Mouse (Mus musculus) kidney, postnatal 36 days (tissue): ENCODE results near the gene Tpst2.
A peak's percentile ranks its signal among the peaks of the same experiment; 100 is the strongest.
"Not testable (repeated sequence)": the region's sequence is repeated elsewhere in the genome, so short reads cannot be mapped to it uniquely, and the experiment has no call there.

Experiments used
- DNase-seq, 2 experiments: peaks; one replicate each; pipeline ENCODE4 v3.0.0; 2021 to 2022; ENCODE audit warnings: mixed read lengths in 2 of 2

Tpst2 gene

DNA sequence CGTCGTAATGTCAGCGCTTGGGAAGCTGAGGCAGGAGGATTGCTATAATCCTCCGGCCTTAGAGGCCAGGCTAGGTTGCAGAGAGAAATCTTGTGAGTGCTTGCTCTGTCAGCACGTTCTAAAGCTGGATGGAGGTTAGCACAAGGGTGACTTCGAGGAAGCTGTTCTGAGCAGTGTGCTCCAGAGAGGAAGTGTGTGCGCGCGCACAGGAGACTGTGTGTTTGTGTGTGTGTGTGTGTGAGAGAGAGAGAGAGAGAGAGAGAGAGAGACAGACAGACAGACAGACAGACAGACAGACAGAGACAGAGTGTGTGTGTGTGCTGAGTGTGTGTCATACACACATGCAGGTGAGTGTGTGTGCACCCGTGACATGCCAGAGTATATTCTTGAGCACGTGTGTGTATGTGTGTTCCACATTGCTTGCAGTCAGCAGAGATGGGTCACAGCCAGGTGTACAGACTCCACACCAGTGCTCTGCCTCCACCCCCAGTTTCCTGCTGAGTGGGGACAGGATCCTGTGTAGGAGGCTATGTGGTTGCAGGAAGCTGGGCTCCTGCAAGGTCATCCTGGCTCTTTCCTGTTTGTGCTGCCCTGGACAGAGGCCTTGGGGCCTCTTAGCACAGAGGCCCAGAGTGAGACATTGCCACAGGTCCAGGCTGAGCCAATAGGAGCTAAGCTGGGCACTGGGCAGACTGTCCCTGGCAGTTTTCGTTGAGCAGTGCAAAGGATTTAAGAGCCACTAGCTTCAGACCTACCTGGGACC lies 21.9 kb downstream of the Tpst2 start:
- peak; percentile 70 to 76 for DNase-seq

GRCm38 (mm10) chr5:112299399-112299798 lies 22.9 kb downstream of the Tpst2 start:
- DNase-seq: no peak

DNA sequence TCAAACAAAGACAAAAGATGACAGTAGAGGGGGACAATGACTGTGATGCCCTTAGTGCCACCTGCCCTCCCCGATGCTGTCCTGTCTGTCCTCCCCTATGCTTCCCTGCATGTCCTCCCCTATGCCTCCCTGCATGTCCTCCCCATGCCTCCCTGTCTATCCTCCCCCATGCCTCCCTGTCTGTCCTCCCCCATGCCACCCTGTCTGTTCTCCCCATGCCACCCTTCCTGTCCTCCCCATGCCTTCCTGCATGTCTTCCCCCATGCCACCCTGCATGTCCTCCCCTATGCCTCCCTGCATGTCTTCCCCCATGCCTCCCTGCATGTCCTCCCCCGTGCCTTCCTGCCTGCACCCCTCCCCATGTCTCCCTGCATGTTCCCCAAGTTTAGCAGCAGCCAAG lies 23.6 kb downstream of the Tpst2 start:
- DNase-seq: no peak

GRCm38 (mm10) chr5:112300721-112301308 lies 24.3 kb downstream of the Tpst2 start:
- DNase-seq: no peak

DNA sequence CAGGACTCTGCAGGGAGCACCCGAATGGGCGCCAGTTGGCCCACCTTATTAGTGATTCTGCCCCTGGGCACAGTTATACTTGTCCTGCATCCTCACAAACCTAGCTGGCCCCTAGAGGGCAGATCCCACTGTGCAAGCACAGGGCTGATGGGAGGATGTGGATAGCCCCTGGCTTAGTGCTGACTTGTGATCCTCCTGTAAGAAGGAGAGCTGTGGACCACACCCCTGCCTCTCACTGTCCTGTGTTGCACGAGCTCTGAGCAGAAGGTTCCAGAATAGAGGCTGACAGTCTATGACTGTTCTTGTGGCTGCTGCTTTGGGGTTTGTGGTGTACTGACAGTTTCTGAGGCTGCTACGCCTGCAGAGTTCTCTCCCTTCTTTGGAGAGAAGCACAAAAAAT lies 25.2 kb downstream of the Tpst2 start:
- DNase-seq: no peak

- DNase-seq: no peak
These were observed 25.8 kb downstream of the Tpst2 start for GRCm38 (mm10) chr5:112302310-112302709.

DNA sequence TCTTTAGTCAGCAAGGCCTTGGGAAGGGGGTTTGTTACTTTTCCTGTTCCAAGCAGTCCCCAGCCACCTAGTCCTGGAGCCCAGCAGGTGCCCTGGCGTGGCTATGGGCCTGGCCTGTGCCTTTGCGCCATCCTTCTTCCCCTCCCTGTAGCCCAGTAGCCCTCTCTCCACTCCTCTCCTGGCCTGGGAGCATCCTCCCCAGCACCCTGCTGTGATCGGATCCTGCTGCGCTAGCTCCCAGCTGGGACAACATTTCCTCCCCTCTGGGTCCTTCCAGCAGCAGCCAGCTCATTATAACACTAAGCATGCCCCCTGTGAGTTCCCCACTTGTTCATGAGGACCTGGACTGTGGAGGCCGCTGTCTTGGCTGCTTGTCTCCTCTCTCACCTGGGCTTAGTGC lies 29.4 kb downstream of the Tpst2 start:
- DNase-seq: no peak

GRCm38 (mm10) chr5:112313222-112313885 lies 36.9 kb downstream of the Tpst2 start:
- no peak for DNase-seq

GRCm38 (mm10) chr5:112316468-112316867 lies 40.0 kb downstream of the Tpst2 start:
- DNase-seq: peak in 1 of 2 experiments; percentile 29

- DNase-seq: peak; percentile 60 to 65
These were observed 40.8 kb downstream of the Tpst2 start for GRCm38 (mm10) chr5:112317328-112317727.

- DNase-seq: not testable (repeated sequence)
These were observed 42.9 kb downstream of the Tpst2 start for GRCm38 (mm10) chr5:112319343-112319742.

- no peak for DNase-seq
These were observed 43.9 kb downstream of the Tpst2 start for GRCm38 (mm10) chr5:112320379-112320778.

DNA sequence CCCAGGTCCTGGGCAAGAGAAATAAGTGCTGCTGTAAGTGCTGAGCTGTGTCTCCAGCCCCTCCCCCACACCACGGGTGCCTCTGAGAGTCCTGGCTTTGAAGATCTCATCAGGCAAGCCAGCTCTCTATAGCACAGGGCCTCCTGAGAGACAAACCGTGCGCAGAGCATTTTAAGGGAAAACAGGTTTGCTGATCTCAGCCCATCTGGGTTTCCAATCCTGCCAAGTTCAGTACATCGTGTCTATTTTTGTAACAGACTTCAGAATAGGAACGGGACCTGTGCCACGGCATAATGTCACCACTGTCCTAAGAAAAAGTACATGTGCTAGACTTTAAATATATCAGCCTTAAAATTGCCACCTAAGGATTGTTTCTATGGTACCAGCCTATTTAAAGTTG lies 44.4 kb downstream of the Tpst2 start:
- DNase-seq: no peak

GRCm38 (mm10) chr5:112321376-112321775 lies 44.9 kb downstream of the Tpst2 start:
- no peak for DNase-seq

DNA sequence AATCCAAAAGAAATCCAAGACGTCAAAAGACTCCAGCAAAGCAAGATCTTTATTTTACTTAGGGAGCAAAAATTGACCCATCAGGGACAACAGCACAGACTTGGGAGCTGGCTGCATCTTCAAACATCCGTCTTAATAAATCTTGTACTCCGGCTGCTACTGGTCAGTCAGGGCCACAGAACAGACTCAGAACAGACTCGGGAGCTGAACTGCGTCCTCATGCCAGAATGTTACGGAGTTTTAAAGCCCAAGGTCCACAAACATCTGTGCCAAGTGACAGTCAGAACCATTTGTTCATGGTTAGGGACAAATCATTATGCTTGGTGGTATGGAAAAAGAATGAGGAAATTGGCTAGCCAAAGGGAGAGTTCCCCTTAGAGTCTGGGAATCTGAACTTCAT lies 46.8 kb downstream of the Tpst2 start:
- DNase-seq: no peak

DNA sequence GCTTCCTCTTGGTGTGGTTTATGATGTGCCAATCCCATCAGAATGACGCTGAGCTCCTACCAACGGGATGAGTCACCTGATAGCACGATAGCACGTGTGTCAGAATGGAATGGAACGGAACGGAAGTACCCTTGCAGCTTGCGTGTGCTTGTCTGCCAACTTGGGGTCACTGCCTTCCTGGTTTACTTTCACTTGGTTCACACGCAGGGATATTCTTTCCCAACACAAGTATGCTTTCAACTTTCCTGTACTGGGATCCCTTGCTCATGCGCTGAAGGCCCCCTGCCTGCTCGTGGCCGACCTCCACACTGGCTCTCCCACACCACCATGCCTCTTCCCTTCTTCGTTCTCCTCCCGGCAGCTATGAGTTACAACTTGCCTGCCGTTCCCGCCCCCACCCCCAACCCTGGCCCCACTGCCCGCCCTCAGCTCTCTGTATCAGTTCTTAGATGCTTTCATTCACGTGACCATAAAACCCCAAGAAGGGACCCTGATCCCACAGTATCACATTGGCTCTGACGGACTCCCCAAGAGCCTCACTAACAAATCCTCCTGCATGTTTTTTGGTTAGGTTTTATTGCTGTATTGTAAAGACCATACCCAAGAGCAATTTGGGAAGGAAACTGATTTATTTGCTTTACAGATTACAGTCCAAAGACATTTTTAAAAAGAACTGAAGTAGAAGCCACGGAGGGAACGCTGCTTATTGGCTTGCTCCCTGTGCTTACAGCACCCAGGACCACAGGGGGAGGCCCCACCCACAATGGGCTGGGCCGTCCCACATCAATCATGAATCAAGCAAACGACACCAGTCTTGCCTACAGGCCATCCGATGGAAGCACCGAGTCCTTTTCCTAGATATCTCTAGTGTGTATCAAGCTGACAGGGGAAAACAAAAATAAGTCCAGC lies 48.4 kb downstream of the Tpst2 start:
- DNase-seq: peak; percentile 52 to 65

- DNase-seq: peak; percentile 96 to 98
These were observed 49.3 kb downstream of the Tpst2 start, which contains the start of gene Tfip11 for GRCm38 (mm10) chr5:112325546-112326445. Gene Tfip11 (plus strand): TSS chr5:112326358.

DNA sequence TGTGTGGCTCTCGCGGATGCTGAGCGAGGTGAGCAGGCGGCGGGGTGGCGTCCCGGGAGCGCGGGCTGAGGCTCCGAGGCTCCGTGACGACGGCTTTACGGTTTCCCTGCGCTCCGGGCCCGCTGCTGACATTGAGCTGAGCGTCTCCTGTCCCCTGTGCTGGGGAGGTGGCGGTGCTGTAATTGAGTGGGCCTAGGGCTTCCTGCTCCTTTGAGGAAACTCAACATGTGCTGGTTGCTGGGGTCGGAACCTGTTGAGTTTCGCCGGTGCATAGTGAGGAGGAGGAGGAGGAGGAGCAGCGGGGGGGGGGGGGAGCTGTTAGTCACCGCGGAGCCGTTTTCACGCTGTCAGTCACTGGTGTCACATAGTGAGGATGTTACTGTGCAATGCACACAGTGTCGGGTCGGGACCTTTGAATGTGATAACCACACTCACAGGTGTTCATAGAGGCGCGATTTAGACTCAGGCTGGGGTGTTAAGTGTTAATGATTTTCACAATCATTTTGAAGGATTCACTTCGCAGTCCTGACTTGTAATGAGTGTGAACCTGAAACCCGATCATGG lies 50.0 kb downstream of the Tpst2 start:
- DNase-seq: no peak

DNA sequence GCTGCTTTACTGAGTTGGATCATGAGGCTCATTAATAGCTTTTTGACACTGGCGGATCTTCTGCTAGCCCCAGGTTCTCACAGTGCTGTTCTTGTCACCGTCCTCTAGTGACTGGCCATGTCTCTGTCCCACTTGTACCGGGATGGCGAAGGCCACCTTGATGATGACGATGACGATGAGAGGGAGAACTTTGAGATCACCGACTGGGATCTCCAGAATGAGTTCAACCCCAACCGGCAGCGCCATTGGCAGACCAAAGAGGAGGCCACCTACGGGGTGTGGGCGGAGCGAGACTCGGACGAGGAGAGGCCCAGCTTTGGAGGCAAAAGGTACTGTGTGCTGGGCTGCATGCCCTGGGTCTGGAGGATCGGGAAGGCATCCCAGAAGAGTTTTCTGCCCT lies 51.4 kb downstream of the Tpst2 start:
- no peak for DNase-seq

GRCm38 (mm10) chr5:112329805-112330564 lies 53.5 kb downstream of the Tpst2 start:
- DNase-seq: no peak

- DNase-seq: peak; percentile 43 to 82
These were observed 59.0 kb downstream of the Tpst2 start for GRCm38 (mm10) chr5:112335473-112335872.
